Mouse (Mus musculus): Measurements from ENCODE around the gene Lrmp. TPM values are rescaled to one million over a fixed set of nuclear protein-coding genes. Genes with fewer than 3 reads are reported as not detected.

The Lrmp gene
- polyA plus RNA-seq (2015; fragmentation: Nextera tagmentation; extraction: Ambion mirVana): 4.1 and 6.1 TPM in 2 replicates

DNA sequence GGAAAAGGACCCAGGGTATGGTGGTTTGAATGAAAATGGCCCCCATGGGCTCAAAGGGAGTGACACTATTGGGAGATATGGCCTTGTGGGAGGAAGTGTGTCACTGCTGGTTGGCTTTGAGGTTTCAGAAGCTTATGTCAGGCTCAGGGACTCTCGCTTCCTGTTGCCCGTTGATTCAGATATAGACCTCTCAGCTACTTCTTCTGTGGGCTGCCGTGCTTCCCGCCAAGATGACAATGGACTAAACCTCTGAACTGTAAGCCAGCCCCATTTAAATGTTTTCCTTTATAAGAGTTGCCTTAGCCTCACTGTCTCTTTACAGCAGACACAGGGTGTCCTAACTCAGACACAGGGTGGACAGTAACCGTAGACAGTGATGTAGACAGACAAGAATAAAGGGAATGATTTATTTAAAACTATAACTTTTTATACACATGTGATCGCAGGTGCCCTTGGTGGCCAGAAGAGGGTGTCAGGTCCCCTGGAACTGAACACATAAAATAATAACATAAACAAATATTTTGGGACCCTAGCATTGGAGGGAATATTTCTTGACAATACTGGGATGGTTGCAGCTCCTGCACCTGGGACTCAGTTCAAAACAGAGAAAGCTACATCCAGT lies at the start of gene Lrmp:
TSS of gene Lrmp (plus strand) at position 178 of the 622 bp plus-strand sequence.
- Histone ChIP-seq H3K36me3 (ENCODE audit: control insufficient read depth, insufficient read depth, low read length) (no peaks in the 10 kb centered on the region), H3K27me3 (ENCODE audit: control insufficient read depth, insufficient read depth, low read depth, low read length) (no peaks in the 10 kb centered on the region), H3K4me2 (ENCODE audit: low read depth, low read length) (0 out of 2 replicates have a peak within 1 kb of the TSS, but pooled peaks have one; percentile 9), H3K9ac (ENCODE audit: low read length) (peak within 1 kb of the TSS; percentile 12; the same call in 1 of the 2 replicates), H3K4me3 (ENCODE audit: low read length) (no peak within 1 kb of the TSS), H3K4me1 (replicated peaks; ENCODE audit: control insufficient read depth, insufficient read depth, low read length) (peaks cover 10% of the 10 kb centered on the region; the same call in 1 of the 2 replicates), H3K9me3 (ENCODE audit: control insufficient read depth, low read length) (no peaks in the 10 kb centered on the region), H3K27ac (ENCODE audit: low read length) (0 out of 2 replicates have a peak within 1 kb of the TSS, but pooled peaks have one; percentile 12)
- ATAC-seq (ENCODE audit: low read depth): no peak
- 68% methylated on average over 6 of the region's 6 CpGs for WGBS

- WGBS: 80% methylated on average over 6 of the region's 6 CpGs
- Histone ChIP-seq H3K27me3 (ENCODE audit: control insufficient read depth, insufficient read depth, low read depth, low read length) (no peaks in the 10 kb centered on the region), H3K36me3 (ENCODE audit: control insufficient read depth, insufficient read depth, low read length) (no peaks in the 10 kb centered on the region), H3K27ac (ENCODE audit: low read length) (no peak overlapping the region), H3K9ac (ENCODE audit: low read length) (no peak overlapping the region), H3K4me3 (ENCODE audit: low read length) (no peak overlapping the region), H3K4me1 (replicated peaks; ENCODE audit: control insufficient read depth, insufficient read depth, low read length) (no peaks in the 10 kb centered on the region), H3K9me3 (ENCODE audit: control insufficient read depth, low read length) (no peaks in the 10 kb centered on the region), H3K4me2 (ENCODE audit: low read depth, low read length) (no peak overlapping the region)
- ATAC-seq (ENCODE audit: low read depth): no peak
These were observed 49.0 kb upstream of the Lrmp start for GRCm38 (mm10) chr6:145066416-145066815.

DNA sequence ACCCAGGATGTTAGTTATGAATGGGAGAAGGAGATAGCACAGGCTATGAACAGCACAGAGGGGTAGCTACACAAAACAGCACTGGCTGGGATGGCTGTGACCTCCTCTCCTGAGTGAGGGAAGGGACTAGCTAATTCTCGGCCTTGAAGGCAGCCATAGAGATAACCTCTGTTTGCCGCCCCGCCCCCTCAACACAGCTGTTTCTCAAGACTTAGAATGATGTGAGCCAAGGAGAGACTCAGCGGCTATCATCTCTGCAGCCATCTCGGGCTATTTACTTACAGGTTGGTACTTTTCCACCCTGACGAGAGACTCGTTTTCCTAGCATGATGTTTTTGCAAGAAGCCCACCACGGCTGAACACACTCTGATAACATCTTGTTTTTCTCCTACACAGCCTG lies 47.8 kb upstream of the Lrmp start:
- Histone ChIP-seq H3K27me3 (ENCODE audit: control insufficient read depth, insufficient read depth, low read depth, low read length) (no peaks in the 10 kb centered on the region), H3K36me3 (ENCODE audit: control insufficient read depth, insufficient read depth, low read length) (no peaks in the 10 kb centered on the region), H3K9ac (ENCODE audit: low read length) (no peak overlapping the region), H3K4me3 (ENCODE audit: low read length) (no peak overlapping the region), H3K27ac (ENCODE audit: low read length) (no peak overlapping the region), H3K9me3 (ENCODE audit: control insufficient read depth, low read length) (no peaks in the 10 kb centered on the region), H3K4me2 (ENCODE audit: low read depth, low read length) (no peak overlapping the region), H3K4me1 (replicated peaks; ENCODE audit: control insufficient read depth, insufficient read depth, low read length) (no peaks in the 10 kb centered on the region)
- no peak for ATAC-seq (ENCODE audit: low read depth)
- WGBS: 63% methylated on average over 8 of the region's 8 CpGs

DNA sequence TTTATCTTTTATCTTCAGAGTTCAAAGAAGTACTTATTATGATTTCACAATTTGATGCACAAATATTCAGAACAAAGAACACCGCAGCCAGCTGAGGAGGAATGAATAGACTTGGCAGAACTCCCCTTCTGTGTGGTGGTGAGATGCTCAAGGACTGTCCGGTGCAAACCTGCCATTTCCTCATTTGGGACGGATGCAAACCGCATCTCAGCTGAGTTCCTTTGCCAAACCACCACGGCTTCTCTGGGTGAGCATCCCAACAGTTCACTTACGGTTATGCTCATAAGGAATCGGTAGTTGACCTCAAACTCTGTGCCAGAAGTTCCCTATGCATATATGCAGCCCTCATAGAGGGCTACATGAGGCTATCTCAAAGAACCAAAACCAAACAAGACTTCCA lies 46.1 kb upstream of the Lrmp start:
- Histone ChIP-seq H3K4me2 (ENCODE audit: low read depth, low read length) (no peak overlapping the region), H3K4me3 (ENCODE audit: low read length) (no peak overlapping the region), H3K27me3 (ENCODE audit: control insufficient read depth, insufficient read depth, low read depth, low read length) (0 out of 2 replicates have a peak, but pooled peaks cover 2% of the 10 kb centered on the region), H3K9me3 (ENCODE audit: control insufficient read depth, low read length) (no peaks in the 10 kb centered on the region), H3K36me3 (ENCODE audit: control insufficient read depth, insufficient read depth, low read length) (no peaks in the 10 kb centered on the region), H3K9ac (ENCODE audit: low read length) (no peak overlapping the region), H3K4me1 (replicated peaks; ENCODE audit: control insufficient read depth, insufficient read depth, low read length) (no peaks in the 10 kb centered on the region), H3K27ac (ENCODE audit: low read length) (no peak overlapping the region)
- ATAC-seq (ENCODE audit: low read depth): no peak
- 85% methylated on average over 7 of the region's 7 CpGs for WGBS

DNA sequence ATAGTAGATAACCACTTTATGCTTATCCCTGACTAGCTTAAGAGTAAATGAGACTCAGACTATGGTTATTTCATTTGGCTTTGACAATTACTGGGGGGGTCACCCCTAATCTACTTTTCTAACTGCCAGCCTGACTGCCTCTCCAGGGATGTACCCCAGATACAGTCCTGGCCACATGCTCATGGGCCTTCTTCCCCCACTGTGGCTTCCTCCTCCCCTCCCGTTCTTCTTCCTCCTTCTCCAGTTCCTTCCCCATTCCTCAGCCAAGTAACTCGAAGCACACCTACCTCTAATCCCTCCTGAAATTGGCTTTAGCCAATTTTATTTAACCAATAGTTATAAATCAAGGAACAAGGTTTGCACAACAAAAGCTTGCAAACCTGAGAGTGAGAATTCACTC lies 45.5 kb upstream of the Lrmp start:
- no peaks in the 10 kb centered on the region for H3K36me3 ChIP-seq (ENCODE audit: control insufficient read depth, insufficient read depth, low read length)
- 67% methylated on average over 2 of the region's 2 CpGs for WGBS
- no peaks in the 10 kb centered on the region for H3K9me3 ChIP-seq (ENCODE audit: control insufficient read depth, low read length)
- H3K4me3 ChIP-seq (ENCODE audit: low read length): no peak overlapping the region
- no peak overlapping the region for H3K4me2 ChIP-seq (ENCODE audit: low read depth, low read length)
- no peak for ATAC-seq (ENCODE audit: low read depth)
- no peak overlapping the region for H3K9ac ChIP-seq (ENCODE audit: low read length)
- H3K27me3 ChIP-seq (ENCODE audit: control insufficient read depth, insufficient read depth, low read depth, low read length): peaks cover 3% of the 10 kb centered on the region; the same call in 1 of the 2 replicates
- no peak overlapping the region for H3K27ac ChIP-seq (ENCODE audit: low read length)
- no peaks in the 10 kb centered on the region for H3K4me1 ChIP-seq (replicated peaks; ENCODE audit: control insufficient read depth, insufficient read depth, low read length)

- no peak overlapping the region for H3K27ac ChIP-seq (ENCODE audit: low read length)
- no peaks in the 10 kb centered on the region for H3K9me3 ChIP-seq (ENCODE audit: control insufficient read depth, low read length)
- no peaks in the 10 kb centered on the region for H3K36me3 ChIP-seq (ENCODE audit: control insufficient read depth, insufficient read depth, low read length)
- no peak overlapping the region for H3K9ac ChIP-seq (ENCODE audit: low read length)
- peaks cover 5% of the 10 kb centered on the region for H3K4me1 ChIP-seq (replicated peaks; ENCODE audit: control insufficient read depth, insufficient read depth, low read length)
- no peak overlapping the region for H3K4me2 ChIP-seq (ENCODE audit: low read depth, low read length)
- no peak overlapping the region for H3K4me3 ChIP-seq (ENCODE audit: low read length)
- no peak for ATAC-seq (ENCODE audit: low read depth)
- peaks cover 16% of the 10 kb centered on the region for H3K27me3 ChIP-seq (ENCODE audit: control insufficient read depth, insufficient read depth, low read depth, low read length)
These were observed 41.0 kb upstream of the Lrmp start for GRCm38 (mm10) chr6:145074461-145074860.

DNA sequence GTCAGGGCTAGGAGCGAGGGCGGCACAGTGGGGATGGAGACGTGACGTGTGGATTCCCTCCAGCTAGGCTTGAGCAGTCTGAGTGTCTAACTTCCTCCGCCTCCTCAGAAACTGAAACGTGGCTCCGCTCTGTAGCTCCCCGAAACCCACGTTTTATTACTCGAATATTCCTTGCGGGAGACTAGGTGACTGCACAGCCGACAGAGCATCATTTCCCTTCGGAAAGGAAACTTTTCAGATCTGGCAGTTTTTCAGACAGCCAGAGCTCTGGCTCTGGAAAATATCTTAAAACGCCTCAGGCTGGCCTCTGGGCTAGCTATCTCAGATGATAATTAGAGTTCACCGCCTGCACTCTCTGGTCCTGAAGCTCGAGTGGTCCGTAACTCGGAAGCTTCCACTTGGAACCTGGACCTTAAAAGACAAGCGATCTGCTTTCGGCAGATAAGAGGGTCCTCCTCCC lies 40.3 kb upstream of the Lrmp start:
- H3K9me3 ChIP-seq (ENCODE audit: control insufficient read depth, low read length): no peaks in the 10 kb centered on the region
- WGBS: under 1% methylated on average over 20 of the region's 20 CpGs
- no peaks in the 10 kb centered on the region for H3K36me3 ChIP-seq (ENCODE audit: control insufficient read depth, insufficient read depth, low read length)
- no peak for ATAC-seq (ENCODE audit: low read depth)
- H3K27ac ChIP-seq (ENCODE audit: low read length): no peak overlapping the region
- peaks cover 5% of the 10 kb centered on the region for H3K4me1 ChIP-seq (replicated peaks; ENCODE audit: control insufficient read depth, insufficient read depth, low read length)
- peak overlapping the region; percentile 69 for H3K4me2 ChIP-seq (ENCODE audit: low read depth, low read length)
- peak overlapping the region; percentile 50 for H3K4me3 ChIP-seq (ENCODE audit: low read length)
- peaks cover 16% of the 10 kb centered on the region for H3K27me3 ChIP-seq (ENCODE audit: control insufficient read depth, insufficient read depth, low read depth, low read length)
- H3K9ac ChIP-seq (ENCODE audit: low read length): peak overlapping the region; percentile 51; the same call in 1 of the 2 replicates

DNA sequence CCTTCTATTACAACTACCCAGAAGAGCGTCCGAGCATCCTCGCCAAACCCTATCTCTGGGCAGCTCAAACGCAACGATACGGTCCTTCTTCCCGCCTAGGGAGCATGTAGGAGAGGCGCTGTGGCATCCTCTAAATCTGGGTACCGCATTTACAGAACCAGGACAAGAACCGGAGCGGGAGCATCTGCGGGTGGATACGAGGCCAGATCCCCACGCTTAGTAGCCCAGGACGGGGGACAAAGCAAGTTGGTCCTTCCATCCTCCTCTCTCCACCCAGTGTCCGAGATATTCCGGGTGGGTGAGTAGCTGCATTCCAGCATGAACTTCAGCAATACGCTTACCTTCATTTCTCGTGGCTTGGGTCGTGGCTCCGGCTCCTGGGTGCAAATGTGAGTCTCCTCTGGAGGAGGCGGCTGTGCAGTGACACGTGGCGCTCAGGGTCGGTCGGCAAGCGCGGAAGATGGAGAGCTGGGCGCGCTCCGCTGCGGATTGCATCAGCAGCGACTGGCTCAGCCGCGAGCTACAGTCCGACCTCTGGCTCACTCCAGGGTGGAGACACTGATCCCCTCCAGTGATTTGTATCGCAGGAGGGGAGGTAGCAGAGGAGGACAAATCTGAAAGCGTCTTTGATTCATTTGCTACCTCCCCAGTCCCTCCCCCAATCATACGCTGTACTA lies 39.8 kb upstream of the Lrmp start, which contains the start of gene Bcat1:
TSS of gene Bcat1 (minus strand) at position 637 of the 677 bp plus-strand sequence.
- peak within 1 kb of the TSS; percentile 53; the same call in 1 of the 2 replicates for H3K9ac ChIP-seq (ENCODE audit: low read length)
- WGBS: under 1% methylated on average over 39 of the region's 39 CpGs
- H3K4me3 ChIP-seq (ENCODE audit: low read length): peak within 1 kb of the TSS; percentile 50
- peak within 1 kb of the TSS; percentile 69 for H3K4me2 ChIP-seq (ENCODE audit: low read depth, low read length)
- 0 out of 2 replicates have a peak, but pooled peaks have one; percentile 49 for ATAC-seq (ENCODE audit: low read depth)
- no peaks in the 10 kb centered on the region for H3K36me3 ChIP-seq (ENCODE audit: control insufficient read depth, insufficient read depth, low read length)
- H3K27me3 ChIP-seq (ENCODE audit: control insufficient read depth, insufficient read depth, low read depth, low read length): peaks cover 16% of the 10 kb centered on the region
- H3K9me3 ChIP-seq (ENCODE audit: control insufficient read depth, low read length): no peaks in the 10 kb centered on the region
- peaks cover 5% of the 10 kb centered on the region for H3K4me1 ChIP-seq (replicated peaks; ENCODE audit: control insufficient read depth, insufficient read depth, low read length)
- no peak within 1 kb of the TSS for H3K27ac ChIP-seq (ENCODE audit: low read length)

DNA sequence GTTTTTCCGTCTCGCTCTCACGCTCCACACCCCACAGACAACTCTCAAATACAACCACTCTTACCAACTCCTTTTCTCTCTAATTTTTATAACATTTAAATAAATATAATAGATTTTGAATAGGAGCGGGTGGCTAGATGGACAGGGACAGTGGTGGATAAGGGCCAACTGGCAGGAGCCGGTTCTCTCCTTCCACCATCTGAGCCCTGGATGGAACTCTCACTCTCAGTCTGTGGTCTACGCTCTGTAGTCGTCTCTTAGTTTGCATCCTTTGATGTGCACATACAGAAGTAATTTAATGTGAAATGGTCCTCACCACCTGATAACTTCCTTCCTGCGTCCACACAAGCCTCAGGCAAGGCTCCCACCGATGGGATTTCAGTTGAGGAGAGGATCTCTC lies 39.2 kb upstream of the Lrmp start:
- WGBS: 17% methylated on average over 9 of the region's 9 CpGs
- H3K9ac ChIP-seq (ENCODE audit: low read length): no peak overlapping the region; the same call in 1 of the 2 replicates
- peak overlapping the region; percentile 69 for H3K4me2 ChIP-seq (ENCODE audit: low read depth, low read length)
- peaks cover 5% of the 10 kb centered on the region for H3K4me1 ChIP-seq (replicated peaks; ENCODE audit: control insufficient read depth, insufficient read depth, low read length)
- H3K27me3 ChIP-seq (ENCODE audit: control insufficient read depth, insufficient read depth, low read depth, low read length): peaks cover 16% of the 10 kb centered on the region
- no peak for ATAC-seq (ENCODE audit: low read depth)
- H3K27ac ChIP-seq (ENCODE audit: low read length): no peak overlapping the region
- H3K36me3 ChIP-seq (ENCODE audit: control insufficient read depth, insufficient read depth, low read length): no peaks in the 10 kb centered on the region
- H3K4me3 ChIP-seq (ENCODE audit: low read length): peak overlapping the region; percentile 50
- H3K9me3 ChIP-seq (ENCODE audit: control insufficient read depth, low read length): no peaks in the 10 kb centered on the region

All from lung, embryonic 16.5 days (tissue).